Mouse (Mus musculus) skeletal muscle tissue, adult 2 months (tissue): ENCODE results near the gene Nes.

Source experiments
- DNase-seq: peaks from one replicate; pipeline ENCODE4 v3.0.0-alpha.2; 2012; ENCODE audit warnings: low read depth, low spot score

The Nes gene

GRCm38 (mm10) chr3:87982836-87983601 is 12.1 kb downstream of the Nes start:
- DNase-seq: peak; percentile 86

DNA sequence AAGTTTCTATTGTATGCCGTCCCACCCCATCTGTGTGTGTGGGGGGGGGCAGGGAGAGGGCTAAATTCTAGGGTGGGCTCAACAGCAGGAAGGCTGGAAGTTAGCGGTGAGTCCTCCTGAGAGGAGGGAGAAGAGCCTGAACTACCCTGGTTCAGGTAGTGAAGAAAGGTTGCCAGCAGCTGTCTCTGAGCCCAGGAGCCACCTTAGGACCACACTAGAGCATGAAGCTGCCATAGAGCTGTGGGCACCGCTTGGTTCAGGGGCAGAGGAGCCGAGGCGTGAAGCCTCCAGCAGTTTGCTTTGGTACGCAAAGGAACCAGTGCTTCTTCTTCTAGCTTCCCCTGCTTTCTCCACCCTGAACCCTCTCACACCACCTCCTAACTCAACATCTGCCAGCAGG is 12.7 kb downstream of the Nes start:
- no peak for DNase-seq

GRCm38 (mm10) chr3:87984094-87984493 is 13.2 kb downstream of the Nes start:
- no peak for DNase-seq

DNA sequence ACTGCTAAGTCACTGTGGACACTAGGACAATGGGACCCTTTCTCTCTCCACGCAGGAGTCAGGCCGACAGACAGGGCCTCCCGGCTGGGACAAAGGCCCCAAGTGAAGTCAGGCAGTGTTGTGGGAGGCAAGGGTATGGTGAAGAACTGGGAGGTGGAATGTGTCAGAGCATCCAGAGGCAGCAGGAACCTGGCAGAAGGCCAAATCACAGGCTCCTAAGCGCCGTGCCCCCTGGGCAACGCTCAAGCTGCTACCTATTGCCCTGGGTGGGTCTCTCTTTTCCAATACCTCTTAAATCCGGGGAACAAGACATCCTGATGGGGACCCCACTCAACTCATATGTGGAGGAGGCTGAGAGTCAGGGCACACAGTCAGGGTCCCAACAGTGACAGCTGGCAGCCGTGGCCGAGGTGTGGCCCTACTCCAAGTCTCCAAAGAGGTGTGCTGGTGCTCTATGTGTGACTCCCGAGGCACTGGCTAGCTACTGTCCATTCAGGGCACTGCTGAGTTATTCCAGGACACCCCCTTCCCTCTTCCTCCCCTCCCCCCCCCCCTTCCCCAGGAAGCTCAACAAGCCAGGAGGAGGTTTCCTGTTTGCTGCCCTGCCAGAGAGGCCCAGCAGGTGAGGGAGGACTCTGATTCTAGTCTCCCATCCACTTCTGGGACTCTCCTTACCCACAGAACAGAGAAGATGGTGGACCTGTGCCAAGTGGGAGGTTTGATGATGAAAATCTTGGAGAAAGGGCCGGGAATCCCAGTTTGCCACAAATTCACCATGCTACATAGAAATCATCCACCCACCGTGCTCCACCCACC is 14.8 kb downstream of the Nes start:
- no peak for DNase-seq

- peak; percentile 92 for DNase-seq
Measured at GRCm38 (mm10) chr3:87986868-87987267, 16.0 kb downstream of the Nes start.

DNA sequence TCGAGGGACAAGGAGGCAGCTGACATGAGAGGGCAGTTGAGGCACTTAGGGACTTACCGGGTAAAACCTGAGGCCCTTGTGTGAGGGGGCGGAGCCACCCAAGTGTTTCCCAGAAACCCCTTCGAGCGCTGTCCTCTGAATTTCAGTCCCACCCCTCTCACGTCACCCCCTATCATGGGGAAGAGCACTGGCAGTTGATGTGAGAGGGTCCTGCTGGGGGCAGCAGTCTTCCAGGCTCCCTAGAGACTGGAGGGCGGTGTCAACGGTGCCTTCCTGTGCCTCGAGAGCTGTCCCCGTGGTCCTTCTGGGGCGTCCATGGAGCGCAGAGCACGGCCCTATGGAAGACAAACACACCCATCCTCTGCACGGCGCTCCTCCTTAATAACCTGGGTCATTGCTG is 16.8 kb downstream of the Nes start:
- DNase-seq: no peak

GRCm38 (mm10) chr3:87988068-87988467 is 17.2 kb downstream of the Nes start:
- DNase-seq: no peak

DNA sequence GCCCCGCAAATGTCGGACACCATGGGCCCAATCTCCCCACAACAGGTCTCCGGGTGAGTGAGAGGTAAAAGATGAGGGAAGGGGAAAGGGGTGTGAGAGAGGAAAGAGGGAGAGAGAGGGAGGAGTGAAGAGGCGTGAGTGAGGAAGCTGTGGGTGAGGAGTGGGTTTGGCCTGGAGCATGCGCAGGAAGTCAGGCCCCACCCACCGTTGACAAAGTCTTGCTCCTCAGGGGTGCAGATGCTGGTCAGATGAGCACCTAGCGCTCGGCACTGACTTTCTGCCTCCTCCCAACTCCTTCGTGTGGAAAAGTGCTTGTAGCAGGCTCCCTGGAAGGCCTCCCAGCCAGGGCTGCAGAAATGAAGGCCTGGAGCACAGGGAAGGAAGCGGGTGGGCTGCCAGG is 19.1 kb downstream of the Nes start:
- DNase-seq: no peak

- DNase-seq: no peak
Measured at GRCm38 (mm10) chr3:87993436-87993835, 22.6 kb downstream of the Nes start.

- no peak for DNase-seq
Measured at GRCm38 (mm10) chr3:87995331-87995730, 24.5 kb downstream of the Nes start.

GRCm38 (mm10) chr3:87996401-87996800 is 25.5 kb downstream of the Nes start:
- no peak for DNase-seq

DNA sequence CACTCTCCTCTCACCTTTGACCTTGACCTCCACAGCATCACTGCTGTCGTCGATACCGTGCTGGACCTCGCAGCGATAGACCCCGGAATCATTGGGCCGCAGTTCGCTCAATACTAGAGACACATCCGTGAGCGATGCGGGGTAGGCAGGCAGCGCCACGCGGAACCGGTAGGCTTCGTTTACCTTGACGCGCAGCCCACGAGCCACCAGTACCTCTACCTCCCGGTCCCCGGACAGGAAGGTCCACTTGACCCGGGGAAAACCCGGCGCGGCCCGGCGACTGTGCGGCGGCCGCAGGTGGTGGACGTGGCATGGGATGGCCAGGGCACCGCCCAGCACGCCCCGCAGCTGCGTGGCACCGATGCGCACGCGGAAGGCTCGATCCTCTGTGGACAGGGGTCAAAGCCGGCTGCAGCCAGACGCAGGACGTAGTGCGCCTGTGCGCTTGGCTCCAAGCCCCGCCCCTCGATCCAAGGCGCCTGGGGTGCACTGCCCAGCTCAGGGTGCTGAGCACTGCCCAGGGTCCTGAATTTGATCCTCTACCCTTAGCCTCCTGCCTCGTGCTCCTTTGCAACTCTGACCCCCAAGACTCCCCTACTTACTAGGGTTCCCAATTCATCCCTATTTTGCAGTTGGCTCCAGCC is 26.2 kb downstream of the Nes start:
- no peak for DNase-seq

DNA sequence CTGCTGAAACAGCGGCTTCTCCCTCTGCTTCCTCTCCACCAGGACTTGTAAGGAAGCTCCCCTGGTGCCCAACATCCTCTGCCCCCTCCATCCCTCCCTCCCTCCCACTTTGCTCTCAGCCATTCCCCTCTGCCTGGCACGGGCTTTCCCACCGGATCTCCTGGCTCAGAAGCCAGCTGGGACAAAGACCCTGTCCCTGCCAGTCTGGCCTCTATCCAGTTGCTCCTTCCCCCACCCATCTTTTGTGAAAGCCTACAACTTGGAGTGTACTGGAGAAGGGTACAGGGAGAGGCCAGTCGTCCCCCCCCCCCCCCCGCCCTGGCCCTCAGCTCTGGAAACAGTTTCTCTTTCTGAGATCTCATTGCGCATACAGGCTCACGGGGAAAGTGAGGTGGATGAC is 27.9 kb downstream of the Nes start:
- DNase-seq: no peak

DNA sequence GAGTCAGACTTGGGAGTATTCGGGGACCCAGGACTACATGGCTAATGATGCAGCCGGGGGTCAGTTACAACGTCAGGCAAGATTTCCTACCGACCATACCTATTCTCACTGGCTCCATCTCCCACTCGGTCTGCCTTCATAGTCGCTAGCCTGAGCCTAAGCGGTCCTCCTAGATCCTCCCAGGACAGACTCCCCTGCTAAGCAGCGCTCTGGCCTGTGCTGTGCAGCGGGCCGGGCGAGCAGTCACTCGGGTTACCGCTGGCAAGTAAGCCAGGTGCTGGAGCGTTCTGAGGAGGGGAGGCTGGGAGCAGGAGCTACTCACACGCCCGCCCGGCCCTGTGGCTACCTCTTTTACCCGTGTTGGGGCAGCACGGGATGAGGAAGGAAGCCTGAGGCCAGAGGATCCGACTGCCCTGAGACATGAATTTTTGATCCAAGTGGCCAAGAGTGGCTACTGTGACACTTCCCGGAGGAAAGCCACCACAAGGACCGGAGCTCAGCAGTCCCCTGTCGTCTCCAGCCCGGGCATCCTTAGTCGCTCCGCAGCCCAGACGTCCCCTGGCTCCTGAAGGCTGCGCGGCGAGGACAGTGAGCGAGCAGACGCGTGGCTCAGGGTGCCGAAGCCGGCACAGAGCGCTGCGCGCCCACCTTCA is 28.5 kb downstream of the Nes start:
- DNase-seq: no peak

GRCm38 (mm10) chr3:88000181-88000580 is 29.3 kb downstream of the Nes start, which contains the start of gene Bcan:
TSS of gene Bcan (minus strand) at chr3:88000230.
- no peak for DNase-seq

DNA sequence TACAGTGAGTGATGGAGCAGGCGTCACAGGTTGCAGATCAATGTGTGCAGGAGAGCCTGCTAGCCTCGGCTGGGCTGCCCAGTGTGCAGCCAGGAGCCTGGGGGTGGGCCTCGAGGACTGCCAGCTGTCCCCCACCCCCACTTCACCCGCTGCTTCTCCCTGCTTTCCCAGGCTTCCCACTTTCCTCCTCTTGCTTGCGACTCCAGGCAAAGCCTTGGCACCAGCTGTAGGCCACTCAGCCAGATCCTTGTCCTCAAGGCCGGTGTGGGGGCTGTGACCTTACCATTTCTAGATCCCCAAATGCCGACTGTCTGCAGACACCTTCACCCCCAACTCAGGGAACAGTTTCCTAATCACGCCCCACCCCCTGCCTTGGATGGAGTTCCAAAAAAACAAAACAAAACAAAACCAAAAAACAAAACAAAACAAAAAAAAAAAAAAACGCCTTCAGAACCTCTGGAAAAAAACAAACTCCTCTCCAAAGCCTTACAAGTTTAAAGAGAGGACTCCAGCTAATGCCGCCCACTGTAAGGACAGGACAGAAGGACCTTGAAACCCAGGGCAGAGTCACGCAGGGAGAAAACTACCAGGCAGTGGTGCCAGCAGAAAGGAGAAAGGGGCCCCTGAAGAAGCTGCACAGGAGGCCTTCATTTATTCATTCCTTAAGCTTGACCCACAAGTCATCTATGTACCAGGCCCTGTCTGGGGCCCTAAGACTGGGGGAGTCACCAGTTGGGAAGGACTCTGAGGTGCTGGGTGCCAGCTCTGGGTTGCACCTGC is 30.1 kb downstream of the Nes start:
- no peak for DNase-seq

DNA sequence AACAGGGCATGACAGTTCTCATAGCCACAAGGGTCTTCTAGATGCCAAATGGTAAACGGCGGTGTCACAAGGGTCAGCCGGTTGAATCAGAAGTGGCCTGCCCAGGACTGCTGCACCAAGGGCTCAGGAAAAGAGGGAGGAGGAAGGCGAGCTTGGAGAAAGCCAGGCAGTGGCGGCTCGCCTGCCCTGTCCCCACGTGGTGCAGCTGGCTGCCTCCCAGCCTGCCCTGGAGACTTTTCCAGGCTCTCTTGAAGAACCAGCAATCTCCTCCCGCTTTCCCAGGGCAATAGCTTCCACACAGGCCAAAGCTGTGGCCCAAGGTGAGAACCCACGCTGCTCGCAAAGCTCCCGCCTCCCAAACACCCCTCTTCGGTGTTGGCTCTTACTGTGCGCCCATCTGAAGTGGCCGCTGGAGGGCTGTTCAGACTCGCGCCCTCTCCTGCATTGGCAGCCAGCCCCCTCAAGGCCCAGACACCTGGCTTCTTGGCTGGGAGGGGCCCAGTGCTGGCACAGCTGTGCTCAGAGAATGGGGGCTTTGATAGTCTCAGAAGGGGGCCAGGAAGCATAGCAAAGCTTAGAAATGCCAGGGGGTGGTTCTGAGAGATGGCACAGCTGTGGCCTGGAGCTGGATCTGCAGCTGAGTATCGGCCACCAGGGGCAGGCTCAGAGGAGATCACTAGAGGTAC is 31.6 kb downstream of the Nes start:
- no peak for DNase-seq

- DNase-seq: no peak
Measured at GRCm38 (mm10) chr3:88005822-88006786, 35.2 kb downstream of the Nes start.

- DNase-seq: no peak
Measured at GRCm38 (mm10) chr3:88010634-88011265, 39.9 kb downstream of the Nes start.
